Mouse (Mus musculus) C2C12 (cell line): Measurements from ENCODE around the gene A730009L09Rik.

Source experiments
- CEBPB ChIP-seq: IDR thresholded peaks from one replicate; pipeline ENCODE4 v1.6.1; 2011; ENCODE audit warnings: low read depth, mild to moderate bottlenecking, control low read depth, moderate library complexity
- CTCF ChIP-seq: IDR thresholded peaks from one replicate; pipeline ENCODE4 v1.5.1; 2011; ENCODE audit not compliant: control insufficient read depth, insufficient read depth, insufficient read length
- FOSL1 ChIP-seq: IDR thresholded peaks from one replicate; pipeline ENCODE4 v1.8.0; 2011; ENCODE audit warnings: mild to moderate bottlenecking, low read length; ENCODE audit not compliant: poor library complexity, insufficient read depth, severe bottlenecking
- MAX ChIP-seq: IDR thresholded peaks from one replicate; pipeline ENCODE4 v1.6.1; 2011; ENCODE audit warnings: mild to moderate bottlenecking, control low read depth
- MYOD1 ChIP-seq: IDR thresholded peaks from one replicate; pipeline ENCODE4 v1.6.1; 2011; ENCODE audit warnings: low read depth; ENCODE audit not compliant: control insufficient read depth, insufficient read length
- MYOG ChIP-seq: IDR thresholded peaks from one replicate; pipeline ENCODE4 v1.6.1; 2011; ENCODE audit not compliant: control insufficient read depth, insufficient read length; ENCODE audit errors: extremely low read depth
- USF1 ChIP-seq: IDR thresholded peaks from one replicate; pipeline ENCODE4 v1.6.1; 2011; ENCODE audit warnings: low read depth, mild to moderate bottlenecking, control low read depth, moderate library complexity

GRCm38 (mm10) chr16:84514821-84515220, at the start of gene A730009L09Rik:
- TF ChIP-seq CTCF (no peak), MAX (no peak), MYOD1 (no peak), FOSL1 (no peak), USF1 (no peak), MYOG (no peak), CEBPB (no peak)
